Mouse (Mus musculus): ENCODE measurements around the gene Pcyt2.

Gene Pcyt2

GRCm38 (mm10) chr11:120632559-120633519 lies 15.1 kb upstream of the Pcyt2 start:
- DNase-seq (ENCODE audit: low spot score in 2 of 2): peak; percentile 74 to 75

GRCm38 (mm10) chr11:120631726-120632448 lies 14.2 kb upstream of the Pcyt2 start:
- DNase-seq (ENCODE audit: low spot score in 2 of 2): no peak

- no peak for DNase-seq (ENCODE audit: low spot score in 2 of 2)
These were observed 13.4 kb upstream of the Pcyt2 start for GRCm38 (mm10) chr11:120630881-120631725.

- peak; percentile 51 to 57 for DNase-seq (ENCODE audit: low spot score in 2 of 2)
These were observed 12.7 kb upstream of the Pcyt2 start for GRCm38 (mm10) chr11:120630401-120630871.

GRCm38 (mm10) chr11:120629911-120630310 lies 12.2 kb upstream of the Pcyt2 start:
- peak; percentile 63 for DNase-seq (ENCODE audit: low spot score in 2 of 2)

- DNase-seq (ENCODE audit: low spot score in 2 of 2): no peak
These were observed 11.6 kb upstream of the Pcyt2 start for GRCm38 (mm10) chr11:120629341-120629730.

GRCm38 (mm10) chr11:120628601-120629340 lies 11.0 kb upstream of the Pcyt2 start:
- DNase-seq (ENCODE audit: low spot score in 2 of 2): no peak

GRCm38 (mm10) chr11:120627468-120628300 lies 9.9 kb upstream of the Pcyt2 start:
- no peak for DNase-seq (ENCODE audit: low spot score in 2 of 2)

GRCm38 (mm10) chr11:120626785-120627467 lies 9.2 kb upstream of the Pcyt2 start:
- no peak for DNase-seq (ENCODE audit: low spot score in 2 of 2)

- no peak for DNase-seq (ENCODE audit: low spot score in 2 of 2)
These were observed 7.5 kb upstream of the Pcyt2 start, which contains the start of gene Sirt7 for GRCm38 (mm10) chr11:120625152-120625775. Gene Sirt7, minus strand, starts transcription at chr11:120625240.

- DNase-seq (ENCODE audit: low spot score in 2 of 2): peak; percentile 84
These were observed 7.0 kb upstream of the Pcyt2 start for GRCm38 (mm10) chr11:120624680-120625111.

- DNase-seq (ENCODE audit: low spot score in 2 of 2): no peak
These were observed 6.4 kb upstream of the Pcyt2 start for GRCm38 (mm10) chr11:120623961-120624679.

GRCm38 (mm10) chr11:120622805-120623204 lies 5.1 kb upstream of the Pcyt2 start:
- DNase-seq (ENCODE audit: low spot score in 2 of 2): no peak

GRCm38 (mm10) chr11:120620195-120620594 lies 2.5 kb upstream of the Pcyt2 start:
- DNase-seq (ENCODE audit: low spot score in 2 of 2): no peak

- DNase-seq (ENCODE audit: low spot score in 2 of 2): no peak
These were observed 1.1 kb upstream of the Pcyt2 start for GRCm38 (mm10) chr11:120618619-120619535.

GRCm38 (mm10) chr11:120616617-120617294 lies 980 bp downstream of the Pcyt2 start:
- no peak for DNase-seq (ENCODE audit: low spot score in 2 of 2)

All from heart, adult 9 months (tissue).